Mouse (Mus musculus): Measurements from ENCODE around the gene Shld2. TPM values are rescaled to one million over a fixed set of nuclear protein-coding genes. Genes with fewer than 3 reads are reported as not detected.

The Shld2 gene
- polyA plus RNA-seq (2012): 7.0 and 11.6 TPM in 2 replicates

GRCm38 (mm10) chr14:34310234-34310965 is at the start of gene Shld2, which contains the start of gene Glud1:
Shld2 (minus strand) TSS chr14:34310493.
Glud1 (plus strand) TSS chr14:34310727.
- TF ChIP-seq GATA1 (IDR thresholded peaks at IDR 0.05; ENCODE audit: low read length): no peak

- no peak for TF ChIP-seq GATA1 (IDR thresholded peaks at IDR 0.05; ENCODE audit: low read length)
These were observed 49.5 kb upstream of the Shld2 start for GRCm38 (mm10) chr14:34359676-34360244.

- TF ChIP-seq GATA1 (IDR thresholded peaks at IDR 0.05; ENCODE audit: low read length): no peak
These were observed 47.6 kb upstream of the Shld2 start for GRCm38 (mm10) chr14:34357671-34358455.

GRCm38 (mm10) chr14:34355301-34355700 is 45.0 kb upstream of the Shld2 start, which contains the start of gene Fam25c:
Fam25c (minus strand) TSS chr14:34355433.
- no peak for TF ChIP-seq GATA1 (IDR thresholded peaks at IDR 0.05; ENCODE audit: low read length)

GRCm38 (mm10) chr14:34354456-34354855 is 44.2 kb upstream of the Shld2 start:
- TF ChIP-seq GATA1 (IDR thresholded peaks at IDR 0.05; ENCODE audit: low read length): no peak

- TF ChIP-seq GATA1 (IDR thresholded peaks at IDR 0.05; ENCODE audit: low read length): no peak
These were observed 43.0 kb upstream of the Shld2 start for GRCm38 (mm10) chr14:34353326-34353725.

GRCm38 (mm10) chr14:34352523-34352922 is 42.2 kb upstream of the Shld2 start:
- TF ChIP-seq GATA1 (IDR thresholded peaks at IDR 0.05; ENCODE audit: low read length): no peak

GRCm38 (mm10) chr14:34351660-34352059 is 41.4 kb upstream of the Shld2 start:
- TF ChIP-seq GATA1 (IDR thresholded peaks at IDR 0.05; ENCODE audit: low read length): no peak

- no peak for TF ChIP-seq GATA1 (IDR thresholded peaks at IDR 0.05; ENCODE audit: low read length)
These were observed 38.7 kb upstream of the Shld2 start for GRCm38 (mm10) chr14:34349007-34349406.

GRCm38 (mm10) chr14:34348301-34348700 is 38.0 kb upstream of the Shld2 start:
- no peak for TF ChIP-seq GATA1 (IDR thresholded peaks at IDR 0.05; ENCODE audit: low read length)

- TF ChIP-seq GATA1 (IDR thresholded peaks at IDR 0.05; ENCODE audit: low read length): no peak
These were observed 36.8 kb upstream of the Shld2 start for GRCm38 (mm10) chr14:34347084-34347483.

- no peak for TF ChIP-seq GATA1 (IDR thresholded peaks at IDR 0.05; ENCODE audit: low read length)
These were observed 35.7 kb upstream of the Shld2 start for GRCm38 (mm10) chr14:34345771-34346566.

GRCm38 (mm10) chr14:34344361-34344760 is 34.1 kb upstream of the Shld2 start:
- no peak for TF ChIP-seq GATA1 (IDR thresholded peaks at IDR 0.05; ENCODE audit: low read length)

GRCm38 (mm10) chr14:34343078-34343477 is 32.8 kb upstream of the Shld2 start:
- TF ChIP-seq GATA1 (IDR thresholded peaks at IDR 0.05; ENCODE audit: low read length): no peak

GRCm38 (mm10) chr14:34341993-34342392 is 31.7 kb upstream of the Shld2 start:
- no peak for TF ChIP-seq GATA1 (IDR thresholded peaks at IDR 0.05; ENCODE audit: low read length)
